Mouse (Mus musculus): ENCODE data around the gene Tex11.
"Not testable (repeated sequence)": the region's sequence is repeated elsewhere in the genome, so short reads cannot be mapped to it uniquely, and the experiment has no call there.

Gene Tex11

GRCm38 (mm10) chrX:101059541-101059940 is at the start of gene Tex11:
Tex11 (minus strand) TSS chrX:101059667.
- CTCF ChIA-PET, result no interaction called here

- CTCF ChIA-PET, result no interaction called here
Measured at GRCm38 (mm10) chrX:101085920-101086319, 26.5 kb upstream of the Tex11 start, which contains the start of gene Slc7a3. Slc7a3 (minus strand) TSS chrX:101086020.

GRCm38 (mm10) chrX:101085211-101085610 is 25.7 kb upstream of the Tex11 start:
- CTCF ChIA-PET, result not testable (repeated sequence)

GRCm38 (mm10) chrX:101084192-101084591 is 24.7 kb upstream of the Tex11 start:
- CTCF ChIA-PET, result no interaction called here

- CTCF ChIA-PET, result no interaction called here
Measured at GRCm38 (mm10) chrX:101065245-101065644, 5.8 kb upstream of the Tex11 start.

GRCm38 (mm10) chrX:101063503-101063902 is 4.0 kb upstream of the Tex11 start:
- CTCF ChIA-PET, result no interaction called here

- CTCF ChIA-PET, result no interaction called here
Measured at GRCm38 (mm10) chrX:100943640-100944039, 115.8 kb downstream of the Tex11 start.

GRCm38 (mm10) chrX:100839211-100839610 is 220.3 kb downstream of the Tex11 start:
- CTCF ChIA-PET, result no interaction called here

- CTCF ChIA-PET, result no interaction called here
Measured at GRCm38 (mm10) chrX:100832806-100833205, 226.7 kb downstream of the Tex11 start.

- CTCF ChIA-PET, result no interaction called here
Measured at GRCm38 (mm10) chrX:100825557-100825956, 233.9 kb downstream of the Tex11 start.

- CTCF ChIA-PET, result no interaction called here
Measured at GRCm38 (mm10) chrX:100821149-100821548, 238.3 kb downstream of the Tex11 start.

GRCm38 (mm10) chrX:100818681-100819080 is 240.8 kb downstream of the Tex11 start:
- CTCF ChIA-PET, result no interaction called here

GRCm38 (mm10) chrX:100815766-100816165 is 243.7 kb downstream of the Tex11 start:
- CTCF ChIA-PET, result no interaction called here

GRCm38 (mm10) chrX:100814139-100814538 is 245.3 kb downstream of the Tex11 start:
- CTCF ChIA-PET, result no interaction called here

GRCm38 (mm10) chrX:100811129-100811528 is 248.3 kb downstream of the Tex11 start:
- CTCF ChIA-PET, result interaction anchor here (0.6 kb wide), 1 partner anchor 32 kb away, joined by 15 read pairs; no protein-coding TSS in a partner anchor

- CTCF ChIA-PET, result no interaction called here
Measured at GRCm38 (mm10) chrX:100802034-100802433, 257.4 kb downstream of the Tex11 start.

- CTCF ChIA-PET, result no interaction called here
Measured at GRCm38 (mm10) chrX:100800643-100801042, 258.8 kb downstream of the Tex11 start.

GRCm38 (mm10) chrX:100797851-100798527 is 261.5 kb downstream of the Tex11 start:
- CTCF ChIA-PET, result no interaction called here

GRCm38 (mm10) chrX:100797370-100797769 is 262.1 kb downstream of the Tex11 start:
- CTCF ChIA-PET, result no interaction called here

- CTCF ChIA-PET, result no interaction called here
Measured at GRCm38 (mm10) chrX:100796741-100797090, 262.8 kb downstream of the Tex11 start.

GRCm38 (mm10) chrX:100796041-100796740 is 263.3 kb downstream of the Tex11 start:
- CTCF ChIA-PET, result no interaction called here

- CTCF ChIA-PET, result no interaction called here
Measured at GRCm38 (mm10) chrX:100789322-100789721, 270.1 kb downstream of the Tex11 start.

Measured in spleen, embryonic (tissue).